Mouse (Mus musculus): ENCODE measurements around the gene Olfr872.
"Not testable (repeated sequence)": the region's sequence is repeated elsewhere in the genome, so short reads cannot be mapped to it uniquely, and the experiment has no call there.

Olfr872 gene

DNA sequence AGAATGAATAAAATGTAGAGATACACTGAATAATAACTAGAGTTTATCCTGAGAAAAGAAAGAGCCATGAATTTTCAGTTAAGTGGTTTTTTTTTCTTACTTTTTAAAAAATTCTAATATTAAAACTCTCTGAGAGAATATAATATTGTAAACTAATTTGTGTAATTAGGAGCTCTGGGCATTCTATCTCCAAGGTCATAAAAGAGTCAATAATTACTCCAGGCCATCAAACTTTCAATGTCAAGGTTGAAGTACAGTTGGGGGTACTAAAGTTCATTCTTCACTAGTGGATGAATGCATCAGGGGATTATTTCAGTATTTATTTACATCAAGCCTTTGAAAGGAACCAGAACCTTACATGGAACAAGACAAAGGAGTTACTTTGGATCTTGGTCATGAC, at the start of gene Olfr872:
Olfr872 (plus strand) TSS at position 301 of the 400 bp plus-strand sequence.
- DNase-seq, result no peak

- no peak for DNase-seq
Observed at GRCm38 (mm10) chr9:20202131-20202530, 34.8 kb upstream of the Olfr872 start.

- DNase-seq, result not testable (repeated sequence)
Observed at GRCm38 (mm10) chr9:20203413-20203984, 33.4 kb upstream of the Olfr872 start.

- no peak for DNase-seq
Observed at GRCm38 (mm10) chr9:20210812-20211211, 26.1 kb upstream of the Olfr872 start.

DNA sequence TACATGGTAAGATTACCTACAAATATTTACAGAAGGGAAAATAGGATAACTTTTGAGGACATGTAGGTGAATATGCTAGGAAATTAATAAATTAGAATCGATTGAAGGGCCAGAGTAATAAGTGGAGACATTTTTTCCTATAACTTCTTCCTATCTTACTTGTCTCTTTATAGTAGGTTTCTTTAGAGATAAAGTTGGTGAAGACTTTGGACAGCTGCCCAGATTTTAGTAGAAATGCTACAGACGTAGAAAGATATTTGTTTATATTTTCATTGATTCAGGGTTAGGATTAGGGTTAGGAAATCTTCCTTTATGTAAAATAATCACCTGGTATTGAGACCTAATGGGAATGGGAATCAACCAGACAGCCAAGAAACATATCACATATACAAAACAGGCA, 25.4 kb upstream of the Olfr872 start:
- no peak for DNase-seq

DNA sequence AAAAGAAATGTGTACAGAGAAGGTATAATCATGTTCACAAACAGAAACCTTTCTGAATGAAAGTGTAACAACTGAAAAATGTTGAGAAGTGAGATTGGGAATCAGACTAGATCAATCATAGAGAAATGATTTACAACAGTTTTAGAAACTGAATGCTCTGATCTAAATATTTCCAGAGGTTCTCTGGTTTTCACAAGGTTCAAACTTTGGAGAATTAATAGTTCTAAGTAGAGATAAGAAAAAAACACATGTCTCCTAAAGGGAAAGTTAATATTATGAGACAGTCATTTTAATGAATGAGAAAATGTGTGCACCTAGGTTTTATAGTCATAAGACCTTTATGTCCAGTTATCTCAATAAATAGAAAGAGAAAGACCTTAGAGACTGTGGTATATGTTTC, 25.0 kb upstream of the Olfr872 start, which contains the start of gene Olfr871:
Olfr871 (plus strand) TSS at position 301 of the 400 bp plus-strand sequence.
- no peak for DNase-seq

DNA sequence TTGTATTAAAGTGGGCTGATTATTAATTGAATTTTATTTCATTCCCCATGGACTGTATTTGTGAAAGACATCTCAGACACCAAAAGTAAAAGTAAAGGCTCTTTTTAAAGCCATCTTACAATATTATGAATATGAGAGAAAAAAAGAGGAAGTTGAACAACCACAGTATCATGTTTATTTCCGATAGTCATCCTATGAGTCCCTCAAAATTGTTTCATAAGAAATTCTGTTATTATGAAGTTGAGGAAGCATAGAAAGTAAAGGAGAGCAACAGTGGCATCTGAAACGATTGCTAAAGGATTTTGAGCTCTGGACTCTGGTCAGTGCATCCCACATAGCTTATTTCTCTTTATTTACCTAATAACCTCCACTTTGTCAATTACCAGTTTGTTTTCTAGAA, 459 bp downstream of the Olfr872 start:
- DNase-seq, result no peak

GRCm38 (mm10) chr9:20282051-20282450, 45.1 kb downstream of the Olfr872 start, which contains the start of gene Olfr39:
Gene Olfr39 (plus strand): TSS chr9:20282351.
- no peak for DNase-seq

GRCm38 (mm10) chr9:20295562-20295961, 58.6 kb downstream of the Olfr872 start:
- DNase-seq, result not testable (repeated sequence)

DNA sequence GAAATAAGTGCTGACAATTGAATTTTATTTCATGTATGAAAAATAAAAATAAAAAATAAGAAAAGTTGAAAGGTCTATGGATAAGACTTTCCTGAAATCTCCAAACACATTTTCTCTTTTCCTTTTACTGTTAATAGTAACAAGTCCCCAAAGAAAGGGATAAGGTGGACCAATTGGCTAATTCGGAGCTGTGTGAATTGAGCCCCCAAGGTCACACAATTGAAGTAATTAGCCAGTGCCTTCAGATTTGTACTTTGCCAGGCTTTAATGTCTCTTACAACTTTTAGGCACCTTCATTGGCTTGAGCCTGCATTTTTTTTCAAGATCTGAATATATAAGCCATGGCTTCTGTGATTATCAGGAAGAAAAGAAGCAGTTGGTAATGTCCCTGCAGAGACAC, 61.3 kb downstream of the Olfr872 start, which contains the start of gene Olfr873:
Olfr873 (plus strand) TSS at position 301 of the 400 bp plus-strand sequence.
- DNase-seq, result no peak

Data from thymus, adult 18-20 months (tissue).